Mouse (Mus musculus): ENCODE data around the gene Pum1. TPM values are rescaled to one million over a fixed set of nuclear protein-coding genes. Genes with fewer than 3 reads are reported as not detected.

Pum1 gene
- total RNA-seq, 2 experiments from 2014 or later, result 66.0 to 66.8 TPM

- intact Hi-C loops (cut with DNase I), result no loop called here
- no peak for DNase-seq
Measured at GRCm38 (mm10) chr4:130782492-130782891, 119.4 kb downstream of the Pum1 start.

- peak in 1 of 2 experiments; percentile 76 for DNase-seq
- intact Hi-C loops (cut with DNase I), result no loop called here
Measured at GRCm38 (mm10) chr4:130784755-130785154, 121.6 kb downstream of the Pum1 start.

DNA sequence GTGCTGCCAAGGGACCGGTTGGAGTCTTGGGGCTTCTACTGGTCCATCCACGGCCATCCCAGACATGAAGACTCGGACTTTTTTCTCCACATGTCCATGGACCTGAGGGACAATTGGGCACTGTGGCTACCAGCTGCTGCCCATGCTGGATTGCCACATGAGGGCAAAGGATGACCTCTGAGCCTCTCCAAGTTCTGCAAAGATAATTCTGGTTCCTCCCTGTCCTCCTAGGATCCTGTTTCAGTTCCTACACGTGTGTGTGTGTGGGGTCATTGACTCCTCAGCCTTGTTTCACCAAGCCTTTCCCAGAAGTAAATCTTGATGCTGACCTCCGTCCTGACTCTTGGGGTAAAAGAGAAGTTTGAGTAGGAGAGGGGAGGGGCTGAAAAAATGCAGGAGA is 124.4 kb downstream of the Pum1 start:
- intact Hi-C loops (cut with DNase I), result no loop called here
- no peak for DNase-seq

- peak; percentile 89 to 93 for DNase-seq
- intact Hi-C loops (cut with DNase I), result loop anchor here (1.0 kb wide), 3 partner anchors 88 to 157 kb away; no protein-coding TSS in a partner anchor
Measured at GRCm38 (mm10) chr4:130790180-130790579, 127.1 kb downstream of the Pum1 start.

DNA sequence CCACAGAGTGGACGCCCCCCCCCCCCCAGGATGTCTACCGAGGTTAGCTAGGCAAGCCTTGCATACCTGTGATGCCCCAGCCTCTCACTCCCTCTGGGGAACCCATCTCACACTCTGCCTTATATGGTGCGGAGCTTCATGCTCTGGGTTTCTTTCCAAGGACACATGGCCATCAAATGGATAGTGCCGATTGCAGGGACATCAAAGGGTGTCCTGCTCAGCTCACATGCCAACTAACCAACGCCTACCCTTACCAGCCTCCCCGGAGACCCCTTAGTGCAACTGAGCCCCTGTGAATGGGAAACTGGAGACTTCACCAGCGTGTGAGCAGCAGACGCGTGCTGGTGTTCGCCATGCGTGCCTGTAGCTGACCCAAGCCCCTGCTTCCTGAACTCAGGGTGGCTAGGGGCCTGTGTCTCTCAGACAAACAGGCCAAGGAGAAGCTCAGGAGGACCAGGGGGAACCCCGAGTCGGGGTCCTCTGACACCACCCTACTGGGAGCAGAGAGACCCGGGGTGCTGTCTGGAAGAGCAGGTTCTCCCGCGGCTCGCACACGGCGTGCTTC is 128.8 kb downstream of the Pum1 start:
- intact Hi-C loops (cut with DNase I), result no loop called here
- peak in 1 of 2 experiments; percentile 32 for DNase-seq

DNA sequence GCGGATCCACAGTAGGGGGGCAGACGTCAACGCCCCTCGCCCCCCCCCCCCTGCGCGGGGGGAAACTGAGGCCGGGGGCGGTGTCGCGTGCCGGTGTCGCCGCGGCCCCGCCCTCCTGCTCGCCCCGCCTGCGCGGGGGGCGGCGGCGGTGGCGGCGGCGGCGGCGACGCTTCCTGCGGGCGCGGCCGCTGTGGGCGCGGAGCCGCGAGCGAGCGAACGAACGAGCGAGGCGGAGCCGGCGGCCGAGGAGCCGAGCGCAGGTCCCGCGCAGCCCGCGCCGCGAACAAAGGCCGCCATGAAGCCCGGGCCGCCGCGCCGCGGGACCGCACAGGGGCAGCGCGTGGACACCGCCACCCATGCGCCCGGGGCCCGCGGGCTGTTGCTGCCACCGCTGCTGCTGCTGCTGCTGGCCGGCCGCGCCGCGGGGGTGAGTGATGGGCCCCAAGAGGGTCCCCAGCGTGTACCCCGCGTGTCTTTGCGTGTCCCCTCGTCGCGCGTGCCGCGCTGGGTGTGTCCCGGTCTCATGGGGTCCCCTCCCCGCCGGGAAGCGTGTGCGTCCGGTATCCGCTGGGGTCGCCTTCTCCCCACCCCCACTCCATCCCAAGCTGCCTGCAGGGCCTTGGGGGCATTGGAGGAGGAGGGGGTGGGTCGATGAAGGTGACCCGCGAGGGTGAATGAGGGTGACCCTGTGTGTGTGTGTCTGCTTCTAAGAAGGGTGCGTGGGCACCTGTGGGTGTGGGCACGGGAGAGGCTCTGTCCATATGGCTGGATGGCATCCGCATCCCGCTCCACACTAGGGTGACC is 129.5 kb downstream of the Pum1 start, which contains the start of gene Sdc3:
TSS of gene Sdc3 (plus strand) at position 162 of the 804 bp plus-strand sequence.
- DNase-seq, result peak; percentile 41 to 50
- intact Hi-C loops (cut with DNase I), result no loop called here

- intact Hi-C loops (cut with DNase I), result no loop called here
- no peak for DNase-seq
Measured at GRCm38 (mm10) chr4:130793180-130793501, 130.0 kb downstream of the Pum1 start.

DNA sequence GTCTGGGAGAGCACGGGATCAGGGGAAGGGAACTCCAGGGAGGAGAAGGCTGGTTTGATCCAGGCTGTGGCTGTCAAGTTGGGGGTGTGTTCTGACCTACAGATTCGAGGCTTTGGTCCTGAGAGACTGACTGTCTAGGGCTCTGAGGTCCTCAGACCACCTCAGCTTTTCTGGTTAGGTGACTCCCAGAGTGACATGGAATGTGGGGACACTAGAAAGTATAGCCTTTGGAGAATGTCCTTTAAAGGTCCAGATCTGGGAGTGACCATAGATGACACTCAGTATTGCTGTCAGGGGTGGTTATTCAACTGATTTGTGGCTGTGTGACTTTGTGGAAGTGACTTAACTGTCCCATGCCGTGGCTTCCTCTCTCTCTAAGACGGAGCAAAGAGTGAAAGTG is 131.7 kb downstream of the Pum1 start:
- DNase-seq, result no peak
- intact Hi-C loops (cut with DNase I), result loop anchor here (2.0 kb wide), 1 partner anchor 46 kb away; no protein-coding TSS in a partner anchor

GRCm38 (mm10) chr4:130795970-130796369 is 132.8 kb downstream of the Pum1 start:
- no peak for DNase-seq
- intact Hi-C loops (cut with DNase I), result loop anchor here (2.0 kb wide), 1 partner anchor 45 kb away; no protein-coding TSS in a partner anchor

DNA sequence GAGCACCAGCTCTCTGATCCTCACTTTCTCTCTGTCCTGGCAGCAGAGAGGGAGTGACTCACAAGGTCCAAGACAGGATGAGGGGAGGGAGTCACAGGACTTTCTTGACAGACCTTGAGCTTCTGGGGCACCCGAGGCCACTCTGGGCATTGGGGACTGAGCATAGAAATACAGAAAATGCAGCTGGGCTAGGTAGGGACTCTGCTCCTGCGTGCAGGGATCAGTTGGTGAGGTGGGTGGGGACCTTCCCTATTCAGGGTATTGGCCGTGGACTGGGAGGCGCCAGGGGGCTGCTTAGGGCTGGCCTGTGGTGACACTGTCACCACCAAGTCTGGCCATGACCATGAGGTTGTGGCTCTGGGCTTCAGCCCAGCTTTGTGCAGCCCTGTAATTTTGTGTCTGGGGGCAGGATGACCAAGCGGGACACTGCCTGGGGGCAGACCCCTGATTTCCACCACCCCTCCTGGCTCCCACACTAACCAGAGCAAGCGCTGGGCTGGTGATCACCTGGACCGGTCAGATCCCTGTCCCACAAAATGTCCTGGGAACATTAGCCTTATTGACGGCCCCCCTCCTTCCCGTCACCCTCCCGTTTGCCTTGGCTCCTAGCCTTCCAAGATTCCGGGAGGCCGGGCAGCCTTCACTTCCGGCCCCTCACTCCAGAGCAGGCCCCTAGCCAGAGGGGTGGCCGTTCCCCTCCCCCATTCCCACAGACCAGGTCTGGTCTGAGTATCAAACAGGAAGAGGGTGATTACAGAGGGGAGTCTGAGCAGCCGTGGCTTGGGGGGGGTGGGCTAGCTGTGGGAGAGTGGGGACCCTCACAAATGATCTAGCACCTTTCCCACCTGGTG is 134.3 kb downstream of the Pum1 start:
- intact Hi-C loops (cut with DNase I), result no loop called here
- peak; percentile 53 to 64 for DNase-seq

GRCm38 (mm10) chr4:130798416-130798815 is 135.3 kb downstream of the Pum1 start:
- intact Hi-C loops (cut with DNase I), result no loop called here

DNA sequence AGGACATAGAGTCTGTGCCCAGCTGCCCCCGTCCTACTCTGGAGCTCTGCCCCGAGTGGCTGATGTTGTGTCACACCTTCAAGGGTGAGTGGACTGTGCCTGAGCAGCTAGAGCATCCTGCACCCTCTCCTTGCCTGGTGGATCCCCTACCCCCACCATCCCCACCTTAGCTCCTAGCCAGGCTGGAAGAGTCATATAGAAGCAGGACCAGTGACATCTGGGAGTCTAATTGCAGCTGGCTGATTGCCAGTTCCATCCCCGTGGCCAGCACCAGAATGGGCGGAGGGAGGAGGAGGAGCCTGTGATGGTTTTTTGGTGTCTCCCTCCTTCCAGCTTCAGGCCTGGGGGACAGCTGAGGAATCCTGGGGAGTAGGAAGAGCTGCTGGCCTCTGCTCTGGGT is 136.0 kb downstream of the Pum1 start:
- intact Hi-C loops (cut with DNase I), result no loop called here
- DNase-seq, result peak; percentile 56 to 61

More at GRCm38 (mm10) chr4:130798416-130798815, 135.3 kb downstream of the Pum1 start:
- DNase-seq, result peak; percentile 50 to 61

DNA sequence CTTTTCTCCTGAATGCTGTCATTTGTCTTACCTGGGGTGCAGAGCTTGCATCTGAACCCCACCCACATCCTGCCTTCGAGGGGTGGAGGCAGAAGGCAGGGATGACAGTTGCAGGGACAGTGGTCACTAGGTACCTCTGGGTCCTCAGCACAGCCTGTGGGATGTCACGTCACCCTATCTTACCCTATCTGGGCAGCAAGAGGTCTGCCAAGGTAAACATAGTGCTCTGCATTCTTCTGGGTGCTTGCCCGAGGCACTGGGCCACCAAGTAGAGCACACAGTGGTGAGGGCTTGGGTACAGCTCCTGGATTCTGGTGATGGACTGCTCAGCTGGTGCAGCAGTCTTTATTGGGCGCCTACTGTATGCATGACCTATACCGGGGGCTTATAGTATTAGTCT is 136.5 kb downstream of the Pum1 start:
- intact Hi-C loops (cut with DNase I), result no loop called here
- no peak for DNase-seq

DNA sequence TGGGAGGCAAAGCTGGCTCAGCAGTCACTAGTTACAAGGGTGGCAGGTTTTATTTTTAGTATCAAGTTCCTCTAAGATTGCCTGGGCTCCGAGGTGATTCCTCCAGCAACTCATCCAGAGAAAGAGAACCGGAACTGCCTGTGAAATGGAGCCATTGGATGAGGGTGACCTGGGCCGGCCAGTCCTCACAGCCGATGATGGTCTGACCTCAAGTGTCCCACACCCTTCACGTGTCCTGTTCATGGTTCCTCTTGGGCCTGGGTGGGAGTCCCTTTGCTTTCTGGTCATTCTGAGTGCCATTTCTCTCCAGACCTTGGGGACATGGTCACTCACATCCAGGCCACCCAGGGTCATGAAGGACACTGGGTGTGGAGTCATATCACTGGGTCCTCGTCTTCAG is 137.0 kb downstream of the Pum1 start:
- DNase-seq, result no peak
- intact Hi-C loops (cut with DNase I), result no loop called here

- no peak for DNase-seq
- intact Hi-C loops (cut with DNase I), result no loop called here
Measured at GRCm38 (mm10) chr4:130801198-130801597, 138.1 kb downstream of the Pum1 start.

DNA sequence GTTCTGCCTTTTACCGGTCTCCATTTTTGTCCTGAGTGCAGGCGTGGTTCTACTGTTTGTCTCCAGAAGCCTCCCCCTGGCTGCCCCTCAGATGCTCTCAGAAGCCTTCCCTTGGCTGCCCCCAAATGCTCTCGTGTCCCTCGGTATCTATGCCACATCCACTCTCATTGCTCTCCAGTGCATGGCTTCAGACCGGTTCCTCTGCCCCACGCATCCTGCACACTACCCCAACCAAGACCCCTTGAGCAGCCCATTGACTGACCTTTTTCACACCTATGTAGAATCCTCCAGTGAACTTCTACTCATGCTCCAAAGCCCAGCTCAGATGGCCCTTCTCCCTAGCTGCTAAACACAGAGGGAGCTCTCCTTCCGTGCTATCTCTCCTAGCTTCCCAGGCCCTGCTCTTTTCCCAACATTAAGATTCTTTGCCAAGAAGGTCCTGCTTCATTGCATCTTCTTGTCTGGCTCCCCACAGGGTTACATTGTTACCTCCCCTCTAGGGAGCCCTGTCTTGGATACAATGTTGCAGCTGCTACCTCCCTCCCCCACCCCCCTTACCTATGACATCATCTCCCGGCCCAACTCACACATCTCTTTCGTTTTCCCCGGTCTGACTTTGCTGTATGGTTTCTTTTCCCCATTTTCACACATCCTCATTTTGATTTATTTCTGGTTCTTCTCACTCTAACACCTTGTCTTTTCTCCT is 138.7 kb downstream of the Pum1 start:
- intact Hi-C loops (cut with DNase I), result loop anchor here (2.0 kb wide), 1 partner anchor 17 kb away; no protein-coding TSS in a partner anchor
- DNase-seq, result peak; percentile 49 to 59

DNA sequence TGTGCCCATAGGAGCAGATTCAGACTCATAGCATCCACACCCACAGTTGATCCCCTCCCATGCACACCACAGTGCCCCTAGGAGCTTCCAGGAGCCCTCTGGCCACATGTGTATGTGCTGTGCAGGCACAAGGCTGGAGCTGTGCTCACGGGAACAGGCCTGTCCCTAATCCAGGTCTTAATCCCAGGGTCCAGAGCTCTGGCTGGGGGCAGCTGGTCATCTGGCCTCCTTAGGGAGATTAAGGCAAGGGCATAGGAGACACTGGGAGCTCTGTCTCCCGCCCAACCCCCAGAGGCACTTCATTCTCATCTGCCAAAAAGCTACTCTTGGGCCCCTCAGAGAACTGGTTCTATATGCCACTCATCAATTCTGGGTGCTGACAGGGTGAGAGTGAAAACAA is 140.5 kb downstream of the Pum1 start:
- intact Hi-C loops (cut with DNase I), result loop anchor here (2.0 kb wide), 1 partner anchor 15 kb away; no protein-coding TSS in a partner anchor
- no peak for DNase-seq

GRCm38 (mm10) chr4:130804292-130804691 is 141.2 kb downstream of the Pum1 start:
- intact Hi-C loops (cut with DNase I), result no loop called here
- DNase-seq, result no peak

GRCm38 (mm10) chr4:130804771-130805361 is 141.7 kb downstream of the Pum1 start:
- DNase-seq, result peak; percentile 63 to 76
- intact Hi-C loops (cut with DNase I), result no loop called here

DNA sequence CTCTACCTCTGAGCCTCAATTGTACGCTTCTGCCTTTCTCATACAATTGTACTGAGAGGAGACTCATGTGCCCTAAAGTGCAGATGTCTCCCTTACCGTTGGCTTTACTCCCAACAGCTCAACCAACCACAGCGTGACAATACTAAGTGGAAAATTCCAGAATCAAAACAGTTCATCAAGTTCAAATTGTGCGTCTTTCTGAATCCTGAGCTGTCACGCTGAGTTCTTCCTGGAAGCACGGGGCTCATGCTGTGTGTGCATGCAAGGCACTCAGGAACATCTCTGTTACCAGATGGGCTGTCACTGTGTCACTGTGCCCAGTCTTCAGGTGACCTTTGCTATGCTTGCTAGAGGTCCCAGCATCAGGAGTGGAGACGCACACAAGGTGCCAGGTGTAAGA is 142.6 kb downstream of the Pum1 start:
- intact Hi-C loops (cut with DNase I), result no loop called here
- DNase-seq, result no peak

Data from heart, postnatal 10 days (tissue).